Mouse (Mus musculus) cerebellum, adult 2 months (tissue): ENCODE measurements around the gene Gm39566.

Source experiments
- CTCF ChIP-seq: fragments of 200-500 bp; IDR thresholded peaks from 2 replicates; pipeline ENCODE4 v1.5.1; 2011; ENCODE audit warnings: low read depth, mild to moderate bottlenecking, control low read depth, low read length, moderate library complexity, borderline replicate concordance; ENCODE audit not compliant: insufficient read depth
- POLR2A ChIP-seq: fragments of 200-500 bp; IDR thresholded peaks from 2 replicates; pipeline ENCODE4 v1.6.1; 2011; ENCODE audit warnings: low read length, control low read depth, borderline replicate concordance; ENCODE audit not compliant: insufficient read depth

- TF ChIP-seq POLR2A (no peak), CTCF (no peak)
These were observed 20.3 kb upstream of the Gm39566 start for GRCm38 (mm10) chr11:69835326-69835965.
